Mouse (Mus musculus) frontal cortex, postnatal 36 days (tissue): ENCODE data around the gene Olfr371.
A peak's percentile ranks its signal among the peaks of the same experiment; 100 is the strongest.

Experiments
- DNase-seq, 2 experiments: peaks; one replicate each; pipeline ENCODE4 v3.0.0; 2022; ENCODE audit warnings: low spot score in 2 of 2

Olfr371 gene

DNA sequence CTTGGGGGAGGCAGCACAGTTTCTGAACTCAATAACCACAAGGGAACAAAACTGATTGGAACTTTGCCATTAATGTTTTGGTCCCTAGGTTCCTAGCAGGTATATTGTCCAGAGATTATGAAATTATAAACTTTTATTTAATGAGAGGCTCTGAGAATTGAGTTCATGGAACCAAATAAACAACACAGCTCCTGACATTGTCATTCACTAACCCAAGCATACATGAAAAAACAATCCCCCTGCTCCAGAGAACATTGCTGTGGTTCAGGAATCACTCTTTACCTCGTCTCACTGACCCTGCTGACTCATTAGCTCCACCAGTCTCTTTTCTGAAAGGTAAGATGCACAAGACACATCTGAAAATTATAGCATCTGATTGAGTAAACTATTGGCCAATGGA, at the start of gene Olfr371:
Gene Olfr371, plus strand, starts transcription at position 301 of the 400 bp plus-strand sequence.
- DNase-seq: no peak

DNA sequence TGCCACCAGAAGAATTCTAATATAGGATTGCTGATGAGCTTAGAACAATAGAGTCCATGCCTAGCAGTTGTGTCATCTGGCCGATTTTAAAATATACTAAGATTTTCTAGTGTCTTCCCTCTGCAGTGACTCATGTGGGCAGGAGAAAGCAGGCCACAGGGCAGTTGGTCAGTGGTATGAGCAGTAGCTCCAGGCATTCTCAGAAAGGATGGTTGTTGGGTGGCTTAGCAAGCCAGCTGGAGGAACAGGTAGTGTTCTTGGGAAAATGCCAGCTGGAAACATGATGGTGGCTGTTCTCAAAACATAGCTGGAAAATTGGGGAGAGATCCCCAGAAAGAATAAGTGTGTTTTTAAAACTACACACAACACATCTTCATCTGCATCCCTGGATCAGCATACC, 33.4 kb upstream of the Olfr371 start:
- DNase-seq: no peak

DNA sequence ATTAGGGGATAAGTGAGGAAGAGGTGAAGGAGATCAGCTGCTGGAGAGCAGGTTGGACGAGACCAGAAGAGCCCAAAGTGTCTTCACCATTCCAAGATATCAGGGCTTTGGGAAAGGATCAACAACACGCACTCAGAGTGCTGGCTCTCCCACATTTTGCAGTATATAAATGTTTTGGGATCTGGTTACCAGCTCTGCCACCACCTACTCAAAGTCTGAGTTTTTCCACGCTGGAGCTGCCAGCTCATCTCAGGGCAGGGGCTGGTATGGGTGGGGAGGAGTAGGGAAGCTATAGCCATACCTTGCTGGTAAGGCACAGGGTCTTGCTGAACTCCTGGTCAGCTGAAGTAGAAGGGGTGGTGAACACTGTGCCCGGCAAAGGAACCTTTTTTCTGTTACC, 5.6 kb upstream of the Olfr371 start:
- peak; percentile 10 to 19 for DNase-seq

DNA sequence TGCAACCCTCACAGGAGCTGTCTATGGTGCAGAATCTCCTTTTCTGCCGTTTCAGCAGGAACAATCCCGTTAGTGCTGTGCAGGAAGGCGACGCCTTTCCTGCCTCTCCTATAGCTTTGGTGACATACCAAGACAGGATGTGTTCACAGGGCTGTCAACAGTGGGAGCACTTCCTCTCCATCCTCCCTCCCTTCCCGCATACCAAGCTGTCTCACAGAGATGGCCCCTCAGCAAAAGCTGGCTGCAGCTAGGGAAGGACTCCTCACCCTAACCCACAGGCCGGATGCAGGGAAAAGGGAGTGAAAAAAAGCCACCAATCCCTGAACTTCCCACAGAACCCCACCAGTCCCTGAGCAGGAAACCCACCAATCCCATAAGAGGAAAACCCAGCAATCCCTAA, 4.8 kb upstream of the Olfr371 start:
- DNase-seq: no peak

DNA sequence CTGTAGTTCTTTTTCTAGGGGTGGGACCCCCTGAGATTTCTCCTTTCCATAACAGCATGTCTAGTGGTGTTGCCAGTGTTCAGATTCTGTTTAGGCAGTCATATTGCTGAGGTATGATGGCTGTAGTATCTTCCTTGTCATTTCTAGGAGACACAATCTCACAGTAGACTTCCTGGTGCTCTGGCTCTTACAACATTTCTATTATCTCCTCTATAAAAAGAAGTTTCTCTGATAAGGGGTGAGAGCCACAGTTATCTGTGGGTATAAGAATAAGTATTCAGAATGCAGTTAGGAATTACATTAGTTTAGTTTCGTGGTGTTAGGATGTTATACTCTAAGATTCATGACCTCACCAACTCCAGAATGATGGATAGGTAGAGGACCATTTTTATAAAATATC, 1.5 kb downstream of the Olfr371 start:
- no peak for DNase-seq
